16 mouse cellular contexts compared by ENCODE assay signal in genomic region chr5:64244283-64244682, GRCm38 (mm10).
DNase-seq lines count a peak whose midpoint lies in the region; ATAC-seq lines count a peak whose summit lies in the region.
"Had no signal": no experiment of that assay in that cellular context is flagged by ENCODE, and none has a peak within 500 bp of the region (broad histone marks: within the 10 kb centered on the region; RNA-seq: fewer than 3 reads in every experiment).

No protein-coding gene starts in this region.

- intact Hi-C loops in heart, postnatal 36 days (cut with DNase I), result no loop called here

- H3K4me1 ChIP-seq in midbrain, embryonic 10.5 days, result peaks cover 42% of the 10 kb centered on the region
- H3K4me1 ChIP-seq in midbrain, embryonic 16.5 days (ENCODE audit: control insufficient read depth, insufficient read depth, low read length), result no peaks in the 10 kb centered on the region
- peaks cover 48% of the 10 kb centered on the region for H3K4me1 ChIP-seq in lung, embryonic 15.5 days
- H3K4me1 ChIP-seq in hindbrain, embryonic 10.5 days (replicated peaks), result peaks cover 33% of the 10 kb centered on the region

- no peaks in the 10 kb centered on the region for H3K27me3 ChIP-seq in midbrain, embryonic 10.5 days (ENCODE audit: low read depth, poor library complexity, severe bottlenecking)
- no peaks in the 10 kb centered on the region for H3K27me3 ChIP-seq in midbrain, embryonic 16.5 days (ENCODE audit: control insufficient read depth, insufficient read depth, low read depth, low read length)
- H3K27me3 ChIP-seq in lung, embryonic 15.5 days, result no peaks in the 10 kb centered on the region
- no peaks in the 10 kb centered on the region for H3K27me3 ChIP-seq in hindbrain, embryonic 10.5 days (ENCODE audit: insufficient read depth, poor library complexity, severe bottlenecking)
- H3K27me3 ChIP-seq: midbrain, embryonic 12.5 days had no signal

- DNase-seq in heart, adult 11 months, result peak; percentile 89
- DNase-seq in heart, postnatal 36 days, result no peak
- DNase-seq in midbrain, embryonic 10.5 days (ENCODE audit: low spot score), result no peak
- no peak for DNase-seq in gastrocnemius, postnatal 10 days
- no peak for DNase-seq in cerebellum, adult 11 months
- no peak for DNase-seq in hindbrain, embryonic 10.5 days (ENCODE audit: low spot score)
- DNase-seq: cerebellum, postnatal 25 days; gastrocnemius, postnatal 36 days; kidney, adult 8-10 months; retina, postnatal 1 day; thymus, postnatal 25 days had no signal

- H3K4me3 ChIP-seq in midbrain, embryonic 10.5 days, result no peak overlapping the region
- H3K4me3 ChIP-seq in midbrain, embryonic 16.5 days (ENCODE audit: low read depth, low read length), result no peak overlapping the region
- H3K4me3 ChIP-seq in lung, embryonic 15.5 days, result no peak overlapping the region
- no peak overlapping the region for H3K4me3 ChIP-seq in hindbrain, embryonic 10.5 days
- H3K4me3 ChIP-seq: midbrain, embryonic 12.5 days; myocyte had no signal

- no peak overlapping the region for H3K4me2 ChIP-seq in midbrain, embryonic 16.5 days (ENCODE audit: low read length)
- no peak overlapping the region for H3K4me2 ChIP-seq in lung, embryonic 15.5 days
- H3K4me2 ChIP-seq: hindbrain, embryonic 14.5 days; midbrain, embryonic 12.5 days had no signal

- ATAC-seq in midbrain, embryonic 16.5 days, result no peak
- ATAC-seq in lung, embryonic 15.5 days (ENCODE audit: borderline replicate concordance, extremely low read depth, low FRiP score, low TSS enrichment), result peak; percentile 65; the same call in 1 of the 2 replicates

- H3K9ac ChIP-seq in midbrain, embryonic 16.5 days (ENCODE audit: low read depth, low read length), result no peak overlapping the region
- H3K9ac ChIP-seq in lung, embryonic 15.5 days, result no peak overlapping the region
- H3K9ac ChIP-seq: hindbrain, embryonic 14.5 days; midbrain, embryonic 12.5 days had no signal

- no peaks in the 10 kb centered on the region for H3K36me3 ChIP-seq in midbrain, embryonic 10.5 days
- H3K36me3 ChIP-seq in midbrain, embryonic 16.5 days (ENCODE audit: control insufficient read depth, insufficient read depth, low read length), result no peaks in the 10 kb centered on the region
- H3K36me3 ChIP-seq in lung, embryonic 15.5 days, result no peaks in the 10 kb centered on the region
- no peaks in the 10 kb centered on the region for H3K36me3 ChIP-seq in hindbrain, embryonic 10.5 days
- H3K36me3 ChIP-seq: midbrain, embryonic 12.5 days had no signal

- no peaks in the 10 kb centered on the region for H3K9me3 ChIP-seq in midbrain, embryonic 10.5 days (replicated peaks)
- H3K9me3 ChIP-seq in midbrain, embryonic 16.5 days (replicated peaks; ENCODE audit: control insufficient read depth, low read length, poor library complexity, severe bottlenecking), result no peaks in the 10 kb centered on the region
- H3K9me3 ChIP-seq in lung, embryonic 15.5 days, result no peaks in the 10 kb centered on the region
- H3K9me3 ChIP-seq in hindbrain, embryonic 10.5 days, result no peaks in the 10 kb centered on the region
- H3K9me3 ChIP-seq: midbrain, embryonic 12.5 days had no signal

- H3K27ac ChIP-seq in midbrain, embryonic 10.5 days (replicated peaks), result peak overlapping the region; percentile 10; the same call in 1 of the 2 replicates
- no peak overlapping the region for H3K27ac ChIP-seq in midbrain, embryonic 16.5 days (ENCODE audit: low read length)
- peak overlapping the region; percentile 29 for H3K27ac ChIP-seq in lung, embryonic 15.5 days
- no peak overlapping the region for H3K27ac ChIP-seq in hindbrain, embryonic 10.5 days
- H3K27ac ChIP-seq: hindbrain, embryonic 14.5 days; midbrain, embryonic 12.5 days had no signal

- 36% methylated on average over 3 of the region's 3 CpGs for WGBS in midbrain, embryonic 10.5 days
- 23% methylated on average over 3 of the region's 3 CpGs for WGBS in midbrain, embryonic 16.5 days
- WGBS in lung, embryonic 15.5 days, result 14% methylated on average over 3 of the region's 3 CpGs
- 27% methylated on average over 3 of the region's 3 CpGs for WGBS in hindbrain, embryonic 10.5 days

Comparison
In these comparisons a context has a peak if more than half of its experiments do, and no peak if none do; other contexts are left out.
1. H3K27ac ChIP-seq: peak in midbrain, embryonic 10.5 days (single experiment) and lung, embryonic 15.5 days (single experiment); none in midbrain, embryonic 16.5 days (single experiment) and hindbrain, embryonic 10.5 days (single experiment).